Mouse (Mus musculus) spleen, adult 2 months (tissue): ENCODE data around the gene Plekha4. TPM values are rescaled to one million over a fixed set of nuclear protein-coding genes. Genes with fewer than 3 reads are reported as not detected.
A peak's percentile ranks its signal among the peaks of the same experiment; 100 is the strongest.
"Not testable (repeated sequence)": the region's sequence is repeated elsewhere in the genome, so short reads cannot be mapped to it uniquely, and the experiment has no call there.

Source experiments
- DNase-seq, 2 experiments: peaks; one replicate each; pipeline versions ENCODE4 v3.0.0 to v3.0.0-alpha.2; 2012 to 2021; ENCODE audit warnings: low spot score in 2 of 2, low read depth in 1 of 2
- H3K27ac ChIP-seq: fragments of 200-500 bp; 2 replicates; pipeline ENCODE4 v1.5.1; 2012; ENCODE audit warnings: low read length, inconsistent platforms; ENCODE audit not compliant: insufficient read depth
- H3K27me3 ChIP-seq: fragments of 200-500 bp; 2 replicates; pipeline ENCODE4 v1.6.1; 2012; ENCODE audit warnings: mild to moderate bottlenecking, moderate library complexity, low read length, inconsistent platforms; ENCODE audit not compliant: control insufficient read depth, insufficient read depth
- H3K36me3 ChIP-seq: fragments of 200-500 bp; 2 replicates; pipeline ENCODE4 v1.6.1; 2012; ENCODE audit warnings: mild to moderate bottlenecking, low read length, inconsistent platforms; ENCODE audit not compliant: control insufficient read depth, insufficient read depth
- H3K4me1 ChIP-seq: fragments of 200-500 bp; 2 replicates; pipeline ENCODE4 v1.6.1; 2011; ENCODE audit warnings: inconsistent platforms; ENCODE audit not compliant: control insufficient read depth, insufficient read depth, insufficient read length
- H3K4me3 ChIP-seq: fragments of 200-500 bp; 2 replicates; pipeline ENCODE4 v1.5.1; 2011; ENCODE audit warnings: mild to moderate bottlenecking, inconsistent platforms; ENCODE audit not compliant: insufficient read depth, insufficient read length; ENCODE audit errors: extremely low read depth
- CTCF ChIP-seq: fragments of 200-500 bp; IDR thresholded peaks from 2 replicates; pipeline ENCODE4 v1.5.1; 2011; ENCODE audit warnings: mild to moderate bottlenecking, inconsistent platforms; ENCODE audit not compliant: insufficient read depth, insufficient read length, insufficient replicate concordance; ENCODE audit errors: extremely low read depth
- POLR2A ChIP-seq: fragments of 200-500 bp; IDR thresholded peaks from 2 replicates; pipeline ENCODE4 v1.6.1; 2011; ENCODE audit warnings: low read depth, low read length, inconsistent platforms
- WGBS: fragments of 180-500 bp; shearing (Covaris S2); methylation state at CpG from one replicate; pipeline ENCODE4 v1.1.7; 2018; 5-methylcytosine and 5-hydroxymethylcytosine counted together
- polyA plus RNA-seq: library from polyadenylated mRNA; depleted of rRNA; stranded (reverse); fragments of >200 nt; gene quantifications from 2 replicates; pipeline ENCODE4 v1.2.3, GENCODE M21; 2012; rRNA removed

Plekha4 gene
- polyA plus RNA-seq = 6.5 and 7.2 TPM in 2 replicates

DNA sequence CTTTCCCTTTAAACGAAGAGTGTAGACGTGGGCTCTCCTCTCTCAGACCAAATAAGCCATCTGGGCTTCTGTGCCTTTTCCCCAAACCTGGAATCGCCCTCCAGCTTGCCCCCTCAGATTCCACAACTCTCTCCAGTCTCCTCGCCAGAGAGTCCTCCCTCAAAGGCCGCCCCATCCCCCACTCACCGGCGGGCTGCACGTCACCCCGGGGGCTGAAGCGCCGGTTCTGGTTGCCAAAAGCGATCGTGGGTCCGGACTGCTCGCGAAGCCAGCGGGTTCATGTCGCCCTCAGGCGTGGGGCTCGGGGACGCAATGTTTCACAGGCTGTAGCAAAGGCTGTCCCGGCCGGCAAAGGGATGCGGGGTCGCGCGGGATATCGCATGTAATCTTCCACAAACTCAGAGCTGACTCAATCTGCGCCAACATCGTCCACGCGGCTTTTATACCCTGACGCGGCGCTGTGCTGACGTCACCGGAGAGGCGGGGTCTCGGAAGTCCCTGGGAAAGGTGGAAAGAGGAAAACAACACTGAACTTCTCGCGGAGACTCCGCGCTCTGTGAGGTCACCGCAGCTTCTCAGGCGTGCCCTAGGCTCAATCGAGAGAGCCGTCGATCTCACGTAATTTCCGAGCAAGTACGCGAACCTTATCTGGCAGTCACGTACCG lies at the start of gene Plekha4, which contains the start of gene Ppp1r15a:
Gene Plekha4 (plus strand): TSS at position 522 of the 665 bp plus-strand sequence.
Gene Ppp1r15a (minus strand): TSS at position 460 of the 665 bp plus-strand sequence.
- peak; percentile 90 to 95 for DNase-seq
- peak; percentile 95 for TF ChIP-seq POLR2A
- TF ChIP-seq CTCF = no peak
- peaks cover 7% of the 10 kb centered on the region for H3K36me3 ChIP-seq
- H3K27ac ChIP-seq = peak within 1 kb of the TSS; percentile 95
- H3K27me3 ChIP-seq = no peaks in the 10 kb centered on the region
- H3K4me3 ChIP-seq = peak within 1 kb of the TSS; percentile 85
- WGBS = under 1% methylated on average over 54 of the region's 54 CpGs
- H3K4me1 ChIP-seq = peaks cover 6% of the 10 kb centered on the region; the same call in 1 of the 2 replicates

DNA sequence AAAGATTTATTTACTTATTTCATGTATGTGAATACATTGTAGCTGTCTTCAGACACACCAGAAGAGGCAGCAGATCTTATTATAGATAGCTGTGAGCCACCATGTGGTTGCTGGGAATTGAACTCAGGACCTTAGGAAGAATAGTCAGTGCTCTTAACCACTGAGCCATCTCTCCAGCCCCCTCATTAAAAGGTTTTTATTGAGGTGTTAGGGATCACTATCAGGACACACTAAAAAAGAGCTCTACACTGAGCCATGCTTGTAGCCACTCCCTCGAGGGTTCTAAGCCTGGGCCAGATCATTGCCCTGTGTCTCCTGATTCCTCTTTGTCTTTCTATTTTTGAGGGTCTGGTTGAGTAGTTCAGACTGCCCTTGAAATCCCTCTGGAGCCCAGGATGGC lies 49.7 kb upstream of the Plekha4 start:
- no peak overlapping the region for H3K27ac ChIP-seq
- TF ChIP-seq CTCF (no peak), POLR2A (no peak)
- H3K27me3 ChIP-seq = no peaks in the 10 kb centered on the region
- DNase-seq = no peak
- no peak overlapping the region for H3K4me3 ChIP-seq
- no peaks in the 10 kb centered on the region for H3K4me1 ChIP-seq
- no peaks in the 10 kb centered on the region for H3K36me3 ChIP-seq
- 63% methylated on average over 1 of the region's 1 CpGs for WGBS

DNA sequence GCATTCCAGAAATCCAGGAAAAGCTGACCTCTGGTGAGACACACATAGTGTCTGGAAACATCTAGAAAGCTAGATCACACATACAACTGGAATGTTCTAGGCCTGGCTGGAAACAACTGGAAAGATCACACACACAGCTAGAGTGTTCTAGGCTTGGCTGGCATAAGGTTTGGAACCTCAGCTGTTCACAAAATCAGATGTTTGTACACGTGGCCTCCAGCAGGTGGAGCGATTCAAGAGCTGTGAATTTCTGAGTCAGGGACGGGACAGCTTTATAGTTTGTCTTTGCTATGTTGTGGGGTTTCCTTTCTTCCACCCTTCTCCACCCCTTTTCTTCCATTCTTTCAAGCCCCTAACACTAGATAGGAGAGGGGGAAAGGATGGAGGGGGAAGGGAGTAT lies 49.1 kb upstream of the Plekha4 start:
- Histone ChIP-seq H3K36me3 (no peaks in the 10 kb centered on the region), H3K27me3 (no peaks in the 10 kb centered on the region), H3K27ac (no peak overlapping the region), H3K4me3 (no peak overlapping the region), H3K4me1 (no peaks in the 10 kb centered on the region)
- TF ChIP-seq CTCF (peak; percentile 61; the same call in 1 of the 2 replicates), POLR2A (no peak)
- DNase-seq = peak in 1 of 2 experiments; percentile 58
- 3% methylated on average over 3 of the region's 3 CpGs for WGBS

DNA sequence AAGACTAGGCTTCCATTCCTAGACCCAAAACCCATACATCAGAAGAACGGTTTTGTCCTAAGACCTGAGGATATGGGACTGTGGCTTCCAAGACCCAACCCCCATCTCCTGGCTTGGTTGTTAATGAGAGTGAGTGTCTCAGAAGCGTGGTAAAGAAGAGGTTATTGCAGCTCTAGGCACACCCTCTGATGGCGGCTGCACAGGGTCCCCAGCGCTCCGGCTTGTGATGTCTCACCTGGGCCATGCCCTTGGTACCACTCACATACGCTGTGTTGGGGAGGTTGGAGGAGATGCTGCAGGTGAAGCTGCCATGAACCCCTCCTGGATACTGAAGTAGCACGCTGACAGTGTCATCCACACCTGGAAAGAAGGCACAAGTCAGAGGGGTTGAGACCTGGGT lies 47.4 kb upstream of the Plekha4 start:
- no peak for DNase-seq
- TF ChIP-seq CTCF (no peak), POLR2A (no peak)
- no peaks in the 10 kb centered on the region for H3K4me1 ChIP-seq
- 95% methylated on average over 7 of the region's 7 CpGs for WGBS
- no peaks in the 10 kb centered on the region for H3K36me3 ChIP-seq
- no peaks in the 10 kb centered on the region for H3K27me3 ChIP-seq
- H3K4me3 ChIP-seq = no peak overlapping the region
- H3K27ac ChIP-seq = no peak overlapping the region

DNA sequence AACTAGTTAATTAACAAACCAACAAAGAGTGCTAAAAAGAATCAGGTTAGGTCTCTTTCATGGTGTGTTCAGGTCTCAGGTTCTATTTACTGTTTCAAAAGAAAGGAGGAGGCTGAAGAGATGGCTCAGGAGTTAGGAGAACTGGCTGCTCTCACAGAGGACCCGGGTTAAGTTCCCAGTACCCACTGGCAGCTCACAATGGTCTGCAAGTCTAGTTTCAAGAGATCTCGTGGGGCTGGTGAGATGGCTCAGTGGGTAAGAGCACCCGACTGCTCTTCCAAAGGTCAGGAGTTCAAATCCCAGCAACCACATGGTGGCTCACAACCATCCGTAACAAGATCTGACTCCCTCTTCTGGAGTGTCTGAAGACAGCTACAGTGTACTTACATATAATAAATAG lies 45.8 kb upstream of the Plekha4 start:
- 82% methylated on average over 4 of the region's 4 CpGs for WGBS
- not testable (repeated sequence) for H3K27ac ChIP-seq, H3K27me3 ChIP-seq, DNase-seq, H3K4me1 ChIP-seq, H3K4me3 ChIP-seq, H3K36me3 ChIP-seq

DNA sequence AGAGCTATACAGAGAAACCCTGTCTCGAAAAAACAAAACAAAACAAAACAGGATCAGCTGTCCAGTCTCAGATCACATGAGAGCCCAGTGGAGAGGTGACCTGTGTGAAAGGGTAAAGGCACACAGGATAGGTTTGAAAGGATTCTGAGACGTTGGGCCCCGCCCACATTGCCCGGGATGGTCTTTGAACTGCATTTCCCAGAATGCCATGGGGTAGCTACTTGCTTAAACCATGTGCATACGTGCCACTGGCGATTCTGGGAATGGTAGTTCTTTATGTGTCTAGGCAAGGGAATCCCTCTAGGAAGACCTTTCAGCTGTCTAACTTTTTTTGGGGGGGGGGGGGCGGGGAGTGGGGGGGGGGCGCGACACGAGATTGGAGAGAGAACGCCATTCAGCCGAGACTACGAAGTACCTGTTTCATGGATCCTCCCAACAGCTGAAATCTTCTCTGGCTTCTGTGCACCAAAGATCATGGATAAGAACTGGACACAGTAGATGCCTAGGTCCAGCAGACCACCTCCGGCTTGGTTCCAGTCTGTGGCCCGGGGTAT lies 44.7 kb upstream of the Plekha4 start, which contains the start of gene Tulp2:
Gene Tulp2 (plus strand): TSS at position 504 of the 554 bp plus-strand sequence.
- TF ChIP-seq CTCF = no peak
- no peak for TF ChIP-seq POLR2A
- Histone ChIP-seq H3K27me3 (no peaks in the 10 kb centered on the region), H3K4me1 (no peaks in the 10 kb centered on the region), H3K27ac (no peak within 1 kb of the TSS), H3K36me3 (no peaks in the 10 kb centered on the region), H3K4me3 (no peak within 1 kb of the TSS)
- WGBS = 56% methylated on average over 14 of the region's 15 CpGs
- peak in 1 of 2 experiments; percentile 46 for DNase-seq

DNA sequence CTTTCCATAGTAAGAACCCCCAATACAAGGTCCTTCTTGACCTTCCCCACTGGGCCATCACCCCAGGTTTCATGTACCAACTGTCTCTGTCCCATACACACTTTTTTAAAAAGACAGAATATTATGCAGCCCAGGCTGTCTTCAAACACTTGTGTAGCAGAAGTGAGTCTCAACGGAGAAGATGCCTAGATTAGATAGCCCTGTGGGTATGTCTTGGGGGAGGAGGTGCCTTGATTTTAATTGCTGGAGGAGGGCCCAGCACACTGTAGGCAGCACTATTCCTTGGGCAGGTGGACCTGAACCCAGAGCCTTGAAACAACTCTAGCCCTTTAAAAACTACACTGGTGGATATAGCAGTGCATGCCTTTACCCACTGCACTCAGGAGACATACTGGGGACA lies 44.0 kb upstream of the Plekha4 start:
- 65% methylated on average over 1 of the region's 1 CpGs for WGBS
- no peak for DNase-seq
- Histone ChIP-seq H3K4me3 (no peak overlapping the region), H3K4me1 (no peaks in the 10 kb centered on the region), H3K27me3 (no peaks in the 10 kb centered on the region), H3K27ac (no peak overlapping the region), H3K36me3 (no peaks in the 10 kb centered on the region)
- TF ChIP-seq POLR2A = no peak
- no peak for TF ChIP-seq CTCF

DNA sequence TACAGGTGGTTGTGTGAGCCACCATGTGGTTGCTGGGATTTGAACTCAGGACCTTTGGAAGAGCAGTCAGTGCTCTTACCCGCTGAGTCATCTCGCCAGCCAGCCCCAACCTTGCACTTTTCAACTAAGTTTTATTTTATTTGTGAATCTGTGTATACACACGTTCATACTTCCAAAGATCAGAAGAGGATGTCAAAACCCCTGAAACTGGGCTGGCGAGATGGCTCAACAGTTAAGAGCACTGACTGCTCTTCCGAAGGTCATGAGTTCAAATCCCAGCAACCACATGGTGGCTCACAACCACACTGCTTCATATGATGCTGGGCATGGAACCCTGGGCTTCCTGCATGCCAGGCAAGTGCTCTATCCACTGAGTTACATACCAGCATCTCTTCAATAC lies 41.1 kb upstream of the Plekha4 start:
- H3K4me3 ChIP-seq, H3K27ac ChIP-seq, H3K4me1 ChIP-seq, H3K27me3 ChIP-seq, H3K36me3 ChIP-seq, DNase-seq: not testable (repeated sequence)
- 90% methylated on average over 5 of the region's 5 CpGs for whole genome bisulfite sequencing
